Mouse (Mus musculus): ENCODE measurements at regions not wholly inside any gene's neighbourhood (a gene's known extent, or its start where the extent isn't known, plus 50 kb on each side); places are given as distances from the start of the nearest gene placed in this dataset.

GRCm38 (mm10) chr2:61402588-61403487 is 175.5 kb upstream of the Tank start:
- dilution Hi-C loops (cut with MboI; ENCODE audit: extremely low pct_ligation_motif_present, extremely low pct_unique_long_range_greater_than_20kb, low sequenced_read_pairs) = no loop called here

GRCm38 (mm10) chr2:61401636-61402587 is 176.5 kb upstream of the Tank start:
- TF ChIP-seq RAD21 (IDR thresholded peaks at IDR 0.05; ENCODE audit: low read depth, low read length) (peak; percentile 42), IRF4 (IDR thresholded peaks at IDR 0.05; ENCODE audit: low read depth, low read length) (peak; percentile 12; the same call in 1 of the 2 replicates), HCFC1 (IDR thresholded peaks at IDR 0.05; ENCODE audit: low read depth, low read length) (no peak), ZKSCAN1 (IDR thresholded peaks at IDR 0.05; ENCODE audit: borderline replicate concordance, low read depth, low read length) (no peak), ELF1 (IDR thresholded peaks at IDR 0.05; ENCODE audit: low read depth, low read length) (peak; percentile 25; the same call in 1 of the 2 replicates), SMC3 (IDR thresholded peaks at IDR 0.05; ENCODE audit: low read depth, low read length) (no peak), CTCF (conservative IDR thresholded peaks at IDR 0.05 in 1 of 2, IDR thresholded peaks at IDR 0.05 in 1 of 2; ENCODE audit: low read depth in 2 of 2, low read length in 2 of 2) (peak; percentile 13 to 57; a peak in 2 of 4 replicates)
- Histone ChIP-seq H3K4me2 (ENCODE audit: insufficient read depth, low read depth, poor library complexity, severe bottlenecking) (peak overlapping the region; percentile 94), H3K9me3 (replicated peaks; ENCODE audit: low read length) (no peaks in the 10 kb centered on the region), H3K79me2 (replicated peaks; ENCODE audit: control insufficient read depth, extremely low read depth, insufficient read depth, poor library complexity, severe bottlenecking) (no peaks in the 10 kb centered on the region), H3K4me3 (replicated peaks in 1 of 3; ENCODE audit: low read depth in 2 of 3, low read length in 2 of 3, poor library complexity in 1 of 3) (peak overlapping the region in 2 of 3 experiments; percentile 21 to 40), H3K9ac (ENCODE audit: insufficient read depth, low read depth) (peak overlapping the region; percentile 44; the same call in 1 of the 2 replicates), H3K27me3 (replicated peaks) (no peaks in the 10 kb centered on the region), H3K4me1 (ENCODE audit: control insufficient read depth in 1 of 2, insufficient read depth in 2 of 2) (peaks cover 7 to 29% of the 10 kb centered on the region in 2 experiments), H3K27ac (ENCODE audit: insufficient read depth, low read depth) (no peak overlapping the region), H3K36me3 (replicated peaks in 1 of 2; ENCODE audit: control insufficient read depth in 1 of 2, insufficient read depth in 1 of 2, low read length in 1 of 2) (no peaks in the 10 kb centered on the region)
- peak; percentile 54 for DNase-seq (ENCODE audit: extremely low read depth)
- in situ Hi-C loops (cut with MboI; ENCODE audit: low pct_ligation_motif_present, low pct_unique_long_range_greater_than_20kb, low sequenced_read_pairs) (no loop called here), dilution Hi-C loops (cut with MboI; ENCODE audit: extremely low pct_ligation_motif_present, extremely low pct_unique_long_range_greater_than_20kb, low sequenced_read_pairs) (no loop called here)

More at GRCm38 (mm10) chr2:61402588-61403487, 175.5 kb upstream of the Tank start:
- H3K27ac ChIP-seq (ENCODE audit: insufficient read depth, low read depth) = no peak overlapping the region
- no peaks in the 10 kb centered on the region for H3K36me3 ChIP-seq (replicated peaks in 1 of 2; ENCODE audit: control insufficient read depth in 1 of 2, insufficient read depth in 1 of 2, low read length in 1 of 2)
- peaks cover 7 to 29% of the 10 kb centered on the region in 2 experiments for H3K4me1 ChIP-seq (ENCODE audit: control insufficient read depth in 1 of 2, insufficient read depth in 2 of 2)
- peak overlapping the region; percentile 84 for H3K4me2 ChIP-seq (ENCODE audit: insufficient read depth, low read depth, poor library complexity, severe bottlenecking)
- H3K27me3 ChIP-seq (replicated peaks) = no peaks in the 10 kb centered on the region
- H3K79me2 ChIP-seq (replicated peaks; ENCODE audit: control insufficient read depth, extremely low read depth, insufficient read depth, poor library complexity, severe bottlenecking) = no peaks in the 10 kb centered on the region
- peak overlapping the region; percentile 44; the same call in 1 of the 2 replicates for H3K9ac ChIP-seq (ENCODE audit: insufficient read depth, low read depth)
- no peaks in the 10 kb centered on the region for H3K9me3 ChIP-seq (replicated peaks; ENCODE audit: low read length)
- H3K4me3 ChIP-seq (replicated peaks in 1 of 3; ENCODE audit: low read depth in 2 of 3, low read length in 2 of 3, poor library complexity in 1 of 3) = peak overlapping the region in 2 of 3 experiments; percentile 2 to 40
- TF ChIP-seq NELFE (IDR thresholded peaks at IDR 0.05; ENCODE audit: low read depth, low read length) = no peak
- TF ChIP-seq SIN3A (IDR thresholded peaks at IDR 0.05; ENCODE audit: low read length) = 0 out of 2 replicates have a peak, but pooled peaks have one; percentile 56
- no peak for TF ChIP-seq BHLHE40 (IDR thresholded peaks at IDR 0.05; ENCODE audit: low read depth, low read length)
- in situ Hi-C loops (cut with MboI; ENCODE audit: low pct_ligation_motif_present, low pct_unique_long_range_greater_than_20kb, low sequenced_read_pairs) = no loop called here
- DNase-seq (ENCODE audit: extremely low read depth) = no peak
